Mouse (Mus musculus): ENCODE measurements around the gene Ctdspl2. TPM values are rescaled to one million over a fixed set of nuclear protein-coding genes. Genes with fewer than 3 reads are reported as not detected.
"Not testable (repeated sequence)": the region's sequence is repeated elsewhere in the genome, so short reads cannot be mapped to it uniquely, and the experiment has no call there.

Ctdspl2 gene
- polyA plus RNA-seq, 1 experiment = 4.7 TPM

- peak; percentile 97 for DNase-seq
- Histone ChIP-seq H3K27ac (ENCODE audit: insufficient read depth, low read depth, low read length) (peak overlapping the region; percentile 96), H3K4me3 (ENCODE audit: insufficient read depth, low read depth, low read length) (peak overlapping the region; percentile 99), H3K4me1 (ENCODE audit: control insufficient read depth, insufficient read depth, low read length) (peaks cover 6% of the 10 kb centered on the region; the same call in 1 of the 2 replicates), H3K27me3 (replicated peaks; ENCODE audit: control insufficient read depth, insufficient read depth, low read length) (no peaks in the 10 kb centered on the region), H3K36me3 (ENCODE audit: control insufficient read depth, insufficient read depth, low read length) (no peaks in the 10 kb centered on the region)
- TF ChIP-seq POLR2A (IDR thresholded peaks at IDR 0.05; ENCODE audit: low read depth, low read length) = peak; percentile 73
- TF ChIP-seq CTCF (conservative IDR thresholded peaks at IDR 0.05; ENCODE audit: insufficient read depth, insufficient read length, low read depth, low read length) = no peak
- under 1% methylated on average over 47 of the region's 47 CpGs for WGBS
Observed at GRCm38 (mm10) chr2:121956224-121957018, 620 bp downstream of the Ctdspl2 start.

DNA sequence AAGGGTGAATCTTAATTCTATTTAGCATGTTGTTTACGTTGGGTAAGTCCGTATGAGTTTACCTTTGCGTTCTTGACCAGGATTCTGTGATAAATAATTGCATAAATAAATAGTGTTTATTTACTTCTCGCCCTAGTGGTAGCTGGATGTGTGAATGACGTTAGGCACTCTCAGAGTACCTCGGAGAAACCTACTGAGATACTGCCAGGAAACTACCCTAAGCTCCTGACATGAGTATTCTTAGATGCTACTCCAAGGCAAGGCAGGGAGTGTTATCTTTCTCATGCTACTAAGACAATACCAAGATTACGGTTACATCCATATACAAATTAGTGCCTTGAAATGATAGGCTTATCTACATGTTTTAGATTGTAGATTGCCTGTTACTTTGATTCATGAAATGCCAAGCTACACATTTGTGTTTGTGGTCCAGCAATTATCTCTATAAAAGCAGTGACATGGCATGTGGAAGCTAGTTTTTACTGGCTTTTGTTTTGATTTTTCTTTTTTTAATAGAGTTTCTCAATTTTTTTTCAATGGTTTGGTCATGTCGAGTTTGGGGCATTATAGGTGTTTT, 1.5 kb downstream of the Ctdspl2 start:
- H3K4me1 ChIP-seq (ENCODE audit: control insufficient read depth, insufficient read depth, low read length) = peaks cover 6% of the 10 kb centered on the region; the same call in 1 of the 2 replicates

DNA sequence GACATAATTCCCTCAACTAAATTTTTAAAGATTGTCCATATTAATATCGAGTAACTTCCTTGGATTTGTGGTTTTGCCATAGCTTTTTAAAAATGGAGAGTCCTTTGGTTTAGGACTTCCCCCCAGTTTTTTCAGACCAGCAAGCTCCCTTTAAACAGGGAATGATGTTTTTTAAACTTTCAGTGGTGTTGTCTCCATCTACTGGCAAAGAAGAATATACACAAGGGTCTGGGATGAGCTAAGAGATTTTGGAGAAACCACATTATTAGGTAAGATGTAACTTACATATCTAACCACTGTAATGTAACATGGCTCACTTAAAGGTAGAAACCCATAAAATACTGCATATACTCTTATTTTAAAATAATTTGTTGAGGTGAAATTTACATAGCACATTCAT, 39.9 kb downstream of the Ctdspl2 start:
- DNase-seq = no peak
- WGBS = 92% methylated on average over 1 of the region's 1 CpGs
- Histone ChIP-seq H3K4me3 (ENCODE audit: insufficient read depth, low read depth, low read length) (no peak overlapping the region), H3K4me1 (ENCODE audit: control insufficient read depth, insufficient read depth, low read length) (no peaks in the 10 kb centered on the region), H3K36me3 (ENCODE audit: control insufficient read depth, insufficient read depth, low read length) (peaks cover 1% of the 10 kb centered on the region; the same call in 1 of the 2 replicates), H3K27ac (ENCODE audit: insufficient read depth, low read depth, low read length) (no peak overlapping the region), H3K27me3 (replicated peaks; ENCODE audit: control insufficient read depth, insufficient read depth, low read length) (no peaks in the 10 kb centered on the region)
- TF ChIP-seq POLR2A (IDR thresholded peaks at IDR 0.05; ENCODE audit: low read depth, low read length) (no peak), CTCF (conservative IDR thresholded peaks at IDR 0.05; ENCODE audit: insufficient read depth, insufficient read length, low read depth, low read length) (no peak)

More for the DNA sequence above, 1.5 kb downstream of the Ctdspl2 start:
- Histone ChIP-seq H3K27me3 (replicated peaks; ENCODE audit: control insufficient read depth, insufficient read depth, low read length) (no peaks in the 10 kb centered on the region), H3K36me3 (ENCODE audit: control insufficient read depth, insufficient read depth, low read length) (no peaks in the 10 kb centered on the region), H3K4me3 (ENCODE audit: insufficient read depth, low read depth, low read length) (peak overlapping the region; percentile 99), H3K27ac (ENCODE audit: insufficient read depth, low read depth, low read length) (no peak overlapping the region)
- WGBS = 3% methylated on average over 8 of the region's 8 CpGs
- TF ChIP-seq POLR2A (IDR thresholded peaks at IDR 0.05; ENCODE audit: low read depth, low read length) = no peak
- no peak for TF ChIP-seq CTCF (conservative IDR thresholded peaks at IDR 0.05; ENCODE audit: insufficient read depth, insufficient read length, low read depth, low read length)
- DNase-seq = peak; percentile 4

DNA sequence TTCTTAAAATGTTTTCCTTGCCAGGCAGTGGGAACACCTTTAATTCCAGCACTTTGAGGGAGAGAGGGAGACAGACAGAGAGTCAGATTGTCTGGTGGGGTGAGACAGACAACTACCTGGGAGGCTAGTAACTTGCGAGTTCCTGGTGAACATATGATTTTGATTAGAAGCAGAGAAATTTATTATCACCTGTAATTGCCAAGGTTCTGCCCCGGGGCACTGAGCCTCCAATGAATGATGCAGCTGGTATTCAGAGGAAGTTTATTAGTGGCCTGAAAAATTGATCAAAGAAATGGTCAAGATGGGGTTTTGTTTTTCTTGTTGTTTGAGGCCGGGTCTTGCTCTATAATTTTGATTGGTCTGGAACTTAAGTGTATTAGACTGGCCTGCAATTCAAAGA, 53.0 kb downstream of the Ctdspl2 start:
- no peaks in the 10 kb centered on the region for H3K4me1 ChIP-seq (ENCODE audit: control insufficient read depth, insufficient read depth, low read length)
- no peak overlapping the region for H3K4me3 ChIP-seq (ENCODE audit: insufficient read depth, low read depth, low read length)
- no peak for TF ChIP-seq POLR2A (IDR thresholded peaks at IDR 0.05; ENCODE audit: low read depth, low read length)
- TF ChIP-seq CTCF (conservative IDR thresholded peaks at IDR 0.05; ENCODE audit: insufficient read depth, insufficient read length, low read depth, low read length) = no peak
- no peak overlapping the region for H3K27ac ChIP-seq (ENCODE audit: insufficient read depth, low read depth, low read length)
- no peak for DNase-seq
- H3K36me3 ChIP-seq (ENCODE audit: control insufficient read depth, insufficient read depth, low read length) = peaks cover 4% of the 10 kb centered on the region
- H3K27me3 ChIP-seq (replicated peaks; ENCODE audit: control insufficient read depth, insufficient read depth, low read length) = no peaks in the 10 kb centered on the region
- WGBS = 95% methylated on average over 3 of the region's 3 CpGs

DNA sequence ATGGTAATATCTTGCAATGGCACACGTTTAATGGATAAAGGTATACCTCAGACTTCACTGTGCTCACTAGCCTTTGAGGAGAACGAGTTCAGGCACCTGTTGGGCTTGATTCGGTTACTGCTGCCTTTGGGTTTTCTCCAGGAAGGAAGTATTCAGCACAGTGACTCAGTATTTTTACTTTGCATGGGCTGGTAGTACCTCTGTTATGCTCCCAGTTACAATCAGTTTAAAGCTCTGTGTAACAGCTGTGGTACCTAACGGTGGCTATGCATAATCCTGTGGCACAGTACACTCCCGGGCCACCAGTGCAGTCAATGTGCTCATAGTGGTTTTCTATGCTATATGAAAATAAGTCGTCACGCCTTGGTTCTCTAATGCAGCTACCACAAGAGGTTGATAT, 55.6 kb downstream of the Ctdspl2 start:
- 86% methylated on average over 7 of the region's 7 CpGs for WGBS
- TF ChIP-seq CTCF (conservative IDR thresholded peaks at IDR 0.05; ENCODE audit: insufficient read depth, insufficient read length, low read depth, low read length) (no peak), POLR2A (IDR thresholded peaks at IDR 0.05; ENCODE audit: low read depth, low read length) (no peak)

GRCm38 (mm10) chr2:122018705-122019104, 62.9 kb downstream of the Ctdspl2 start:
- WGBS = 48% methylated on average over 1 of the region's 1 CpGs
- no peak overlapping the region for H3K27ac ChIP-seq (ENCODE audit: insufficient read depth, low read depth, low read length)
- no peak overlapping the region for H3K4me3 ChIP-seq (ENCODE audit: insufficient read depth, low read depth, low read length)
- TF ChIP-seq CTCF (conservative IDR thresholded peaks at IDR 0.05; ENCODE audit: insufficient read depth, insufficient read length, low read depth, low read length) (no peak), POLR2A (IDR thresholded peaks at IDR 0.05; ENCODE audit: low read depth, low read length) (no peak)
- no peaks in the 10 kb centered on the region for H3K27me3 ChIP-seq (replicated peaks; ENCODE audit: control insufficient read depth, insufficient read depth, low read length)
- no peaks in the 10 kb centered on the region for H3K36me3 ChIP-seq (ENCODE audit: control insufficient read depth, insufficient read depth, low read length)
- no peak for DNase-seq
- H3K4me1 ChIP-seq (ENCODE audit: control insufficient read depth, insufficient read depth, low read length) = no peaks in the 10 kb centered on the region

More for the DNA sequence above, 55.6 kb downstream of the Ctdspl2 start:
- Histone ChIP-seq H3K27me3 (replicated peaks; ENCODE audit: control insufficient read depth, insufficient read depth, low read length) (no peaks in the 10 kb centered on the region), H3K36me3 (ENCODE audit: control insufficient read depth, insufficient read depth, low read length) (peaks cover 2% of the 10 kb centered on the region), H3K4me3 (ENCODE audit: insufficient read depth, low read depth, low read length) (no peak overlapping the region), H3K27ac (ENCODE audit: insufficient read depth, low read depth, low read length) (no peak overlapping the region), H3K4me1 (ENCODE audit: control insufficient read depth, insufficient read depth, low read length) (no peaks in the 10 kb centered on the region)
- no peak for DNase-seq

DNA sequence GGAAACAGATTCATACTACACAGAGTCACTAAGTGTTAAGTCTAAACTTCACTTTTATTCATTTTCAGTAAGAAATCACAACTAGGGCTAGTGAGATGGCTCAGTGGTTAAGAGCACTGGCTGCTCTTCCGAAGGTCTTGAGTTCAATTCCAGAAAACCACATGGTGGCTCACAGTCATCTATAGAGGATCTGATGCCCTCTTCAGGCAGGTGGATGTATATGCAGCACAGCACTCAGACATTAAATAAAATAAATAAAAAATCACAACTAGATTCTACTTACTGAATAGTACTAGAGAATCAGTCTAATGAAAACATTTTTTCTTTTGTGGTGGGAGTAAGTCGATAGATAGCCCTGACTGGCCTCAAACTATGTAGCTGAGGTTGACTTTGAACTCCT, 66.5 kb downstream of the Ctdspl2 start:
- no peak for DNase-seq
- no peak overlapping the region for H3K27ac ChIP-seq (ENCODE audit: insufficient read depth, low read depth, low read length)
- no peak overlapping the region for H3K4me3 ChIP-seq (ENCODE audit: insufficient read depth, low read depth, low read length)
- WGBS = 76% methylated on average over 2 of the region's 2 CpGs
- TF ChIP-seq CTCF (conservative IDR thresholded peaks at IDR 0.05; ENCODE audit: insufficient read depth, insufficient read length, low read depth, low read length) (no peak), POLR2A (IDR thresholded peaks at IDR 0.05; ENCODE audit: low read depth, low read length) (no peak)
- no peaks in the 10 kb centered on the region for H3K4me1 ChIP-seq (ENCODE audit: control insufficient read depth, insufficient read depth, low read length)
- H3K36me3 ChIP-seq (ENCODE audit: control insufficient read depth, insufficient read depth, low read length) = no peaks in the 10 kb centered on the region
- no peaks in the 10 kb centered on the region for H3K27me3 ChIP-seq (replicated peaks; ENCODE audit: control insufficient read depth, insufficient read depth, low read length)

GRCm38 (mm10) chr2:122027091-122027490, 71.3 kb downstream of the Ctdspl2 start:
- not testable (repeated sequence) for DNase-seq; H3K27me3 ChIP-seq (replicated peaks; ENCODE audit: control insufficient read depth, insufficient read depth, low read length); H3K27ac ChIP-seq (ENCODE audit: insufficient read depth, low read depth, low read length); H3K36me3 ChIP-seq (ENCODE audit: control insufficient read depth, insufficient read depth, low read length); H3K4me1 ChIP-seq (ENCODE audit: control insufficient read depth, insufficient read depth, low read length); H3K4me3 ChIP-seq (ENCODE audit: insufficient read depth, low read depth, low read length)
- 96% methylated on average over 10 of the region's 10 CpGs for WGBS

All from kidney, adult 2 months (tissue).